Mouse (Mus musculus) ZHBTc4 (cell line): Measurements from ENCODE around the gene Zcchc17.

Experiments
- DNase-seq: peaks from one replicate; pipeline ENCODE4 v3.0.0-alpha.2; 2011; ENCODE audit warnings: low read depth, low spot score

Gene Zcchc17

GRCm38 (mm10) chr4:130318122-130318521, 41.6 kb downstream of the Zcchc17 start:
- no peak for DNase-seq

GRCm38 (mm10) chr4:130316691-130317090, 43.1 kb downstream of the Zcchc17 start:
- peak; percentile 57 for DNase-seq

GRCm38 (mm10) chr4:130315771-130316527, 43.8 kb downstream of the Zcchc17 start:
- peak; percentile 25 for DNase-seq

DNA sequence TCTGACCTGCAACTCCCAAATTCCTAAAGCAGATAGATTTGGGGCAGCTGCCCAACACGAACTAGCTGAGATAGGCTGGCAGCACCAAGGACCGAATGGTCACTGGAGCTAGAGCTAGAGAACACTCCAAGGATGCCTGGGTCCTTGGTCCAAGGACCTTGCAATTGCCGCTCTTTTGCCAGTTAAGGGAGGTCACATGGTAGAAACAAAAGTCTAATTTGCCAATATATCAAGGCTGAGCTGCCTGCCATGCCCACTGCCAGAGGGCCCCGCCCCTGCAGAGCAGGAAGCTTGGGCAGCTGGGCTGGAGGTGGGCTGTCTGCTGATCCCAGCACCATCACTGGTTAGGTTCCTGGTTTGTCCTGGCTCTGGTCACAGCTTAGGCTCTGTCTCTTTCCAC, 46.2 kb downstream of the Zcchc17 start:
- DNase-seq = no peak

GRCm38 (mm10) chr4:130312526-130312925, 47.2 kb downstream of the Zcchc17 start:
- DNase-seq = no peak

GRCm38 (mm10) chr4:130309254-130309653, 50.5 kb downstream of the Zcchc17 start:
- DNase-seq = no peak

GRCm38 (mm10) chr4:130308231-130309081, 51.3 kb downstream of the Zcchc17 start, which contains the start of the genes Fabp3 and Gm10570:
Gene Fabp3 (plus strand): TSS chr4:130308595.
Gene Gm10570 (minus strand): TSS chr4:130308674.
- DNase-seq = peak; percentile 80

DNA sequence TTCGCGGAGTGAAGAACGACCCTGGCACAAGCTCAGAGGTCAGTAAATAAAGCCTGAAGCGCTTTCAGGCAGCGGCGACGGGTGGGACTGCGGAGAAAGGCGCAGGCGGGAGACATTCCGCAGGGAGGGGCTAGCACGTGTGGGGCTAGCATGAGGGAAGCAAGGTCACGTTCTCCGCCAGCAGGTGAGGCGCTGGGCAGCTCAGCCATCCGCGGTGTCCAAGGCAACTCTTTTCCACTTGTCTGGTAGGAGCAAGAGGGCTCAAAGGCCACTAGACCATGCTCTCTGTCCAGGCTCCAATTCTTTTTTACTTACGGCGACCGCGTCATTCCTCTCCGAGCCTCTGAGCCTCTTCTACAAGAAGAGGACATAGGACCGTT, 51.9 kb downstream of the Zcchc17 start:
- peak; percentile 92 for DNase-seq

- DNase-seq = peak; percentile 60
Observed at GRCm38 (mm10) chr4:130306796-130307630, 52.7 kb downstream of the Zcchc17 start.

GRCm38 (mm10) chr4:130304746-130305145, 55.0 kb downstream of the Zcchc17 start:
- peak; percentile 69 for DNase-seq

DNA sequence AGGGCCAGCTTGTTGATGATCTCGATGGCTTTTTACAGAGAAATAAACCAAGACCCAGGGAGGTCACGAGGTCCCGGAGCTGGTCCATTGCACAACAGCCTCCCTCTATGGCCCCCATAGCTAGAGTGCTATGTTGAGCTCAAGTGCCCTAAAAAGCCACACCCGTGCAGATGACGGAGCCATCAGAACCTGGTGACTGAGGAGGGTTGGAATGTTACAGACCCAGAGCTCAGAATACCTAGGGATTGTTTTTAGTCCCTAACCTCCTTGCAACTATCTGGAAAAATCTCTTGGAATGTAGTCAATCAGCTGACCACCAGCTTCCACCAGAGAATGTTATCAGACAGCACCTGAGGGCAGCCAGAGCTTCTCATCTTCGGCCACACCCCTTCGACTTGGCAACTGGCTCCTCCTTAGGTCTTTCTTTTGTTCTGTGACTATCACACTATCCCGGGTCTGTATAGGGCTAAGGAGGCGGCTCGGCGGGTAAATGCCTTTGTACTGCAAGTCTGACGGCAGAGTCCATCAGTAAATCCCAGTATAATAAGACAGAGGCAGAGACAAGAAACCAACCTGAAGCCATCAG, 57.4 kb downstream of the Zcchc17 start:
- DNase-seq = peak; percentile 92

DNA sequence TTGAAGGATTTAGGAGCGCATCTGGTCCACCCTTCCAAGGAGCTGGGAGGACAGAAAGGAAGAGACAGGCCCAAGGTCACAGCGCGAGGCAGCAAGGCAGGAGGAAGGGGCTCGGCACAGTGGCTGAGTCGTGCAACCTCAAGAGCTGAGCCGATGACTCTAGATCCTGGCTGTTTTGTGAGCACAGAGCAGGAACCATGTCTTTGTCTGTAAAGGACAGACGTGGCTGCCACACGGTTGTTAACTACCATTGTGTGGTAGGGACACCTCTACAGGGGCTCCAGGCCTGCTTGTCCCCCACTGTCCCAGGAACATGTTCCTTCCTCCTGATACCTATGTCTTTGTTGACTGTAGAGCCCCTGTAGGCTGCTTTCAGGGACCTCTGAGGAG, 60.1 kb downstream of the Zcchc17 start:
- peak; percentile 34 for DNase-seq

DNA sequence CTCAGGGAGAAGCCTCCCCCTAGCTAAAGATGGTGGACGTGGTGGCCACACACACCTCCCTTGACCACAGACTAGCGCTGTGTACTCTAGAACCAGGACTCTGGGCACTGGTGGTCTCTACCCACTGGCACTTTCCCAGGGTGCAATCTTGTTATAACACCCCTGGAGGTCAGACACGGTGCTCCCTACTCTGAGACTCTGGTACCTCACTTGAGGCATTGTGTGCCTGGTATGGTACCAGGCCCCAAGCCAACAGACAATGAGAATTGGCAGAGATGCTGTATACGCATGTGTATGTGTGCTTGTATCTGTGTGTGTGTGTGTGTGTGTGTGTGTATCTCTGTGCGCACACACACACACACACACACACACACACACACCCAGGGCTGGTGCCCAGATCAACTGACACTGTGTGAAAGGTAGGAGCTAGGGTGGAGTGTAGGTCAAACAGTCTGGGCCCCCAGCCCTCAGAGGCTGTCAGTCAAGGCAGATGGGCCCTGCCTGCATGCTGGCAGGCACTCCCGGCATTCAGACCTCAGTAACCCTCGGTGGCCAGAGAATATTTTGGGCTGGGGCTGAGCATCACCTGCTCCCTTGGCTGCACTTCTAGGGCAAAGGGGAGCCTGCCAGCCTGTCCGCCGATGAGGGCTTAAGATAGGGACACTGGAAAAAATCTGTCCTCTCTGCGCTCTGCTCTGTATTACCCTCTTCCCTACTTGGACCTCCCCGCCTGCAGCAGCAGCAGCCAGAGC, 60.7 kb downstream of the Zcchc17 start:
- DNase-seq = peak; percentile 23

DNA sequence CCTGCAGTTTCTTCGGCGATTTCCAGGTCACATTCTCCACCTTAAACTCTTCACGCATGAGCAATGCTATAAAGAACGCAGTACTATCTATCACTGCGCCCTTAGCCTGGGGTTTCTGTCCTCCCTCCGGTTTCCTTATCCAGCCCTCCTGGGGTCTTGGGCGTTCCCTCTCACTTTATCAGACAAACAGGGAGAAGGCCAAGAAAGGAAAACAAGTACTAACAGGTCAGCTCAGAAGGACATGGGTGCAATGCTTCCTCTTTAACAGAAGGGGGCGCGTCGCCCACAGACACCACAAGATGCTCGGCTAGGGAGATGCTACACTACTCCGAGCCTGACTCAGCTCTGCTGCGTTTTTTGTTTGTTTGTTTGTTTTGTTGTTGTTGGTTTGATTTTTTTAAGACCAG, 62.6 kb downstream of the Zcchc17 start:
- peak; percentile 91 for DNase-seq

DNA sequence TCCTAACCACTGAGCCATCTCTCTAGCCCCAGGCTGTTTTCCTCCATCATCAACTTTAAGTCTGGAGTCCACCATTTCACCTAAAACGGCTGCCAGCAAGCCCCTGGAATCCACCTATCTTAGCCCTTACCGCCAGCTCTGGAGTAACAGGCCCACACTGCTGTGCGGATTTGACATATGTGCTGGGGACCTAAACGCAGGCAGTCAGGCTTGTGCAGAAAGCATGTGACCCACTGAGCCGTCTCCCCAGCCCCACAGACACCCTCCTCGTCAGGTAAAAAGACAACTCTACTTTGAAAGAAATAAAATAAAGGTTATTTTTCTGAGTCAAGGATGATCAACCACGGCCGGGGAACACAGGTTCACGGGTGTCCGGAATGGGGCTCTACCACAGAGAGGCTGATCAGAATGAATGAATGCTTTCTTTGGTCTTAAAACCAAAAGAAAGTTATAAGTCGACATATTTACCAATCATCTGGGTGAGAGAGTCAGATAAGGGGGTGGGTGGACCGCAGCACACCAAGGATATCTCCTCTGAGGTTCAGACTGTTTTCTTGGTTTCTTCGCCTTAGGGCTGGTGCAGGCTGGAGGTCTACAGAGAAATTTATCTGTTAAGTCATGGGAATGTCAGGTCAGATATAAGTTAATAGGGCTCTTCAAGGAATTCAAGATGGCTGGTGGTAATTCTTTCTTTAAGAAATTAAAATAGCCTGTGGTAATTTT, 63.3 kb downstream of the Zcchc17 start:
- DNase-seq = no peak

DNA sequence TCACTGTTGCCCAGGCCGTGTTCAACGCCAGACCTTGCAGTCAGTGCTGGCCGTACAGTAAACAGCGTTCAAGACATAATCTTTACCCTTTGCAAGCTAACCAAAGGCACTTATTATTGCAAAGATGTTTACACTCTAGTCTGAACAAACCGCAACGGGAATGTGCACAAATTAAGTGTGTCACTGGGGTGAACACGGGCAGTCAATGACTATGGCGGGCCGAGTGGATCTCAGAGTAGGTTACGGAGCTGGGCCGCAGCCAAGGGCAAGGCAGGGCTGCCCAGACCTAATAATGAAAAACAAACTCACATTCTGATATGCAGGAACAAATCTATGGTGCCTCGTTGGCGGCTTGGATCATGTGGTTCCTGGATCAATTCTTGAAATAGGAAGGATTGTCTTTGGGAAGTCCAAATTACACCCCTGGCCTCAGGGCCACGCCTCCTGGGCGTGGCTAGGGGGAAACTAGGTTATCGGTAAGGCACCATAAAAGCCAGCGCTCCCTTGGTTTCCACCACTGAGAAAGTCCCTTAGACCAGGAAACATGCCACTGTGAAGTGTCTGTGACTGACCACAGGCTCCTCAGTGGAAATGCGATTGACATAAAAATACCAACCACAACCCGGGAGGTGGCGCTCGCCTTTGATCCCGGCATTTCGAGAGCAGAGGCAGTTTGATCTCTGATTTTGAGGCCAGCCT, 64.5 kb downstream of the Zcchc17 start:
- DNase-seq = peak; percentile 76

- no peak for DNase-seq
Observed at GRCm38 (mm10) chr4:130294513-130294912, 65.2 kb downstream of the Zcchc17 start.

- DNase-seq = peak; percentile 89
Observed at GRCm38 (mm10) chr4:130292271-130292670, 67.5 kb downstream of the Zcchc17 start.

DNA sequence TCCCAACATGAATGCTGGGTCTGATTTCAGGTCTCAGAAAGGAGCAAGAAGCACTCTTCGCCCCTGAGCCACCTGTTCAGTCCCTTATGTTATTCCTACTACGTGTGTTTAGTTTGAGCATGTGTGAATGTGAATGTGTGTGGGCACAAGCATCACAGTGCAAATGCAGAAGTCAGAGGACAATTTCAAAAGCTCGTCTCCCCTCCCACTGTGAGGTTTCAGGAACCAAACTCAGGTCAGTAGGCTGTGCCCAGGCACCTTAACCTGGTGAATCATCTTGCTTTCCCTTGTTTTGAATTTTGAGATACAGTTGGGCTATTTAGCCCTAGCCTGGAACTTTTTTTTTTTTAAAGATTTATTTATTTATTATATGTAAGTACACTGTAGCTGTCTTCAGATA, 69.9 kb downstream of the Zcchc17 start:
- no peak for DNase-seq
